ENCODE assay signal across 20 mouse cellular contexts in genomic region chr7:58460939-58461338, GRCm38 (mm10).
DNase-seq lines count a peak whose midpoint lies in the region; TF ChIP-seq lines count a peak whose summit lies in the region.
"Had no signal": no experiment of that assay in that cellular context is flagged by ENCODE, and none has a peak within 500 bp of the region (broad histone marks: within the 10 kb centered on the region; RNA-seq: fewer than 3 reads in every experiment).

No protein-coding gene starts in this region.

- no peak overlapping the region for H3K4me3 ChIP-seq in left cerebral cortex, adult 2 months
- H3K4me3 ChIP-seq: embryonic facial prominence, embryonic 10.5 days; forebrain, embryonic 13.5 days; heart, adult 2 months; heart, embryonic 15.5 days; hindbrain, embryonic 10.5 days had no signal

- DNase-seq in layer of hippocampus, adult 11-12 months (ENCODE audit: low spot score) = peak; percentile 31
- no peak for DNase-seq in layer of hippocampus, postnatal 36 days
- DNase-seq in right cerebral cortex, adult 18-20 months = peak; percentile 16
- DNase-seq in right cerebral cortex, postnatal 25 days = no peak
- no peak for DNase-seq in left cerebral cortex, adult 2 months (ENCODE audit: extremely low spot score in 1 of 2, low spot score in 2 of 2)
- DNase-seq in left cerebral cortex, postnatal 25 days (ENCODE audit: low spot score in 2 of 2) = peak; percentile 13 to 80
- no peak for DNase-seq in thymus, adult 18-20 months
- no peak for DNase-seq in thymus, postnatal 14 days
- DNase-seq: adrenal gland, adult 2 months; adrenal gland, postnatal 25 days; cerebellum, adult 2 months; cerebellum, postnatal 10 days; forebrain, postnatal 0 days; gastrocnemius, postnatal 14 days; heart, adult 2 months; heart, postnatal 14 days had no signal

- intact Hi-C loops in left cerebral cortex, adult 2 months (cut with DNase I) = no loop called here
- intact Hi-C loops in left cerebral cortex, postnatal 25 days (cut with DNase I) = no loop called here

- peak; percentile 12; the same call in 1 of the 2 replicates for TF ChIP-seq CTCF in left cerebral cortex, adult 2 months (IDR thresholded peaks at IDR 0.05)

- H3K27ac ChIP-seq in left cerebral cortex, adult 2 months = no peak overlapping the region
- H3K27ac ChIP-seq: embryonic facial prominence, embryonic 10.5 days; forebrain, embryonic 13.5 days; heart, adult 2 months; heart, embryonic 15.5 days; hindbrain, embryonic 10.5 days had no signal

Comparison
In these comparisons a context has a peak if more than half of its experiments do, and no peak if none do; other contexts are left out.
1. DNase-seq: peak in layer of hippocampus, adult 11-12 months (single experiment), right cerebral cortex, adult 18-20 months (single experiment) and left cerebral cortex, postnatal 25 days (2 of 2); none in layer of hippocampus, postnatal 36 days (0 of 2), right cerebral cortex, postnatal 25 days (single experiment), left cerebral cortex, adult 2 months (0 of 2), thymus, adult 18-20 months (0 of 2) and thymus, postnatal 14 days (single experiment).